Mouse (Mus musculus) mature B cell (primary cell): ENCODE data around the gene Gm45753.
"Not testable (repeated sequence)": the region's sequence is repeated elsewhere in the genome, so short reads cannot be mapped to it uniquely, and the experiment has no call there.

Experiments
- in situ Hi-C: fragments of 300-500 bp; cut with MboI; formaldehyde crosslinking; loops from 2 replicates; pipeline ENCODE4 v1.14.3; 2019

Gm45753 gene

DNA sequence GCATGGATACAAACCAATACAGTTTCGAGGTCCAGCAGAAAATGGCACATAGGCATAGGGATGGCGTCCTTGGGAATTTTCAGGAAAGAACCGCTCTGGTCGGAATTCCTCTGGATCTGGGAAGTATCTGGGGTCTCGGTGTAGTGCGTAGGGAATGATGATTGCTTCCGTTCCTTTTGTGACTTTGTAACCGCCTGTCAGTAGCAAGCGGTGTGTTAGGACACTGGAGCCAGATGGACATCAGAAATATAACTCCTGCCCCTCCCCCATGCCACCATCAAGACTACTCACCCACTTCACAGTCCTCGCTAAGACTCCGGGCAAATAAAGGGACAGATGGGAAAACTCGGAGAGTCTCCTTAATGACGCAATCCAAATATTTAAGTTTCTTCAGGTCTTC lies at the start of gene Gm45753:
Gm45753 (minus strand) TSS at position 101 of the 400 bp plus-strand sequence.
- in situ Hi-C loops: no loop called here

DNA sequence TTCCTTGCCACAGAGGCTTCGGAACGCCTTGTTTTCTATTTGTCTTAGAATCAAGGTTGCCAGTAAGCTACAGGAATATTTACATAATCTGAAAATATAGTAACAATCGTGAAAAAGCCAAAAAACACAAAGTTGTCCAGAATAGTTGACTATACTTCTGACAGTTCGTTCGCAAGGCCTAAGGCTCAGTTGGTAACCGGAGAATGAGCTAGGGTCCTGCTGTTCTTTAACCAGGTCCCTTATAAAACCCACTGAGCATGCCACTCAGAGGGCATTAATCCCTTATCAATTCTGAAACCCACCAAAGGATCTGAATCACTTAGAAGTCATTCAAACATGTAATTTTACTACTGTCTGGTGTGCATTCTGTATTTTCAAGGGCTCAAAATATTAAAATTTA lies 47.5 kb upstream of the Gm45753 start:
- in situ Hi-C loops: no loop called here

DNA sequence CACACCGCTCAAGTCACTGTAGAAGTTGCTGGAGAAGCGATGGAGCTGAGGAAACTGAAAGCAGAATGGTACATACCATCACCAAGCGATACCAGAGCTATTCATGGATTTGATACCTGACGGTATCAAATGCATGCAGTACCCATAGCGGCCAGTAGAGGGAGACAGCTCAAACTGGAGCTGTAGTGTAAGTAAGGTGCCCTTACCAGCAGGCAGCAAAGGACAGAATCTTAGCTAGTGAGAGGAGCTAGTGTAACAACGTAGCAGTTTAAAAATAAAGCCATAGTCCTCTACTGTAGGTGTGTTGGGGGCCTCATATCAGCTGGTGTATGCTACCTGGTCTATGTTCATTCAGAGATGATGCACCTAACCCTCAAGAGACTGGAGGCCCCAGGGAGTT lies 36.8 kb upstream of the Gm45753 start:
- in situ Hi-C loops: no loop called here

DNA sequence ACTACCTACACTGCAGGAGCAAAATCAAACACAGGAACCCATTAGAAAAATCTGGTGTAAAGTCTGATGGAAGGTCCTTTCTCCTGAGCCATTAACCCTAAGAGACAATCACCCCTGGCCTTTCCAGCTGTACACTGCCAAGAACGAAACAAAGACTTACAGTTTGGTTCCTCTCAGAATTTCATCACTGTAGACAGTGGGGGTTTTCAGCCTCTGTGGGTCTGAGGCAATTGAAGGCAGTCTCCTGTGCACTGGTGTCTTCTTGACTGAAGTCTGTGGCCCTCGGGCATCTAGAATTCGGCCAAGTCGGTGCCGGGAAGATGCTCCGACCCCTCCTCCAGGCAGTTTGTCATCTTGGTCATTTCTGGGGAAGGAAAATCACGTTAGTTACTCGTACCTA lies 36.0 kb upstream of the Gm45753 start:
- in situ Hi-C loops: no loop called here

DNA sequence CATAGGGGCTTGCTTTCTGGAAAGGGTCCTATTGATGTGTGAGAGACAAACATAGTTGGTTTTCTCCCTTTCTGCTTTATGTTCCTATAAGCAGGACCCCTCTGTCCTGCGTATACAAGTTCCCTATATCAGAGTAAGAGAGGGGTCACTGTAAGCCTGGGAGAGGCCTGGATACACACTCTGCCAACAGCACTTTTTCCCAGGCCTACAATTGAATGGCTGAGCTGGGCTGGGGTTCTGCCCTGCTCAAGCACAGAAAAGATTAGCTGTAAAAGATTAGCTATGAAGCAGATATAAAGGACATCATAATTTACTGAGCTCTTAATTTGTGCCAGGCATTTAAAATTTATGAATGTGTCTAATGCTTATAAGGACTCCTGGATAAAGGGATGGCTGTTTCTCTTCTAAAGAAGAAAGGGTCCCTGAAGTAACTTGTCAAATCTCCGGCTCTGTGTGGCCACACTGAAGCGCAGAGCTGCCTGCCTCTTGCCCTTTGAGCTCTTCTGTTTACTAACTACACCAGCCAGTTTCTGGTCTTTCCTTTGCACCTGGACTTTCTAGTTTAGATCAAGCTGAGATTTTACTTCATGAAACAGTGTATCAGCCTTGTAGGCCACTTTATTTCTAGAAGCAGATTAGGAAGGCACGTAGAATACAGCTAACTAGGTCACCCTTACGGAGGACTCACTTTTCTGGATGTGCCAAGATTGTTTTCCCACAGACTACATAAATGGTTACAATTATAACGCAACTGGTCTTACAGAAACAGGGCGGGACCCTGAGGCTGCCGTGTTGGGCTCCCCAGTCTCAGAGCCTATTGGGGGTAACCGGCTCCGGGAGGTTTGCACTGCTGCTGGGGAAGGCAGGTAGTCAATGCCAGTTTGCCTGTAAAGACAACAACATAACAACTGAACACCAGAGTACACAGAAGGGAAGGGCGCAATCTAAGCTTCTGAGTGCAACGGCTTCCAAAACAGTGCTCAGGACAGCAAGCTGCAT lies 33.7 kb upstream of the Gm45753 start:
- in situ Hi-C loops: no loop called here

DNA sequence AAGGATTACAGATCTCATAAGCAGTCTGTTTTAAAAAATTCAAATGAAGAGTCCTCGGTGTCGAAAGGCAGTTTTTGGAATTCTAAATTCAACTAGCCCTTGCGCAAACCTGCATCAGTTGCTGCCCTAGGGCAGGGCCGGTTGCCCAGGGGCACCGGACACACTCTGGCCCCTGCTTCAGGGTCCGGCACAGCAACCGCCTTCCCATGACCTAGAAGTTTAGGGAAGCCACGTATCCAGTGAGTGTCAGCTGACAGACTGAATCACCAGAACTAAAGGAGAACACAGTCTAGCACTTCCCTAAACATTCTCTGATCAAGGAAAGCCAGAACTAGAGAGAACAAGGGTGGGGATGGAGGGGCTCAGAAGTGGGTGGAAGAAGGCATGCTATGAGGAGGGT lies 25.2 kb upstream of the Gm45753 start:
- in situ Hi-C loops: no loop called here

DNA sequence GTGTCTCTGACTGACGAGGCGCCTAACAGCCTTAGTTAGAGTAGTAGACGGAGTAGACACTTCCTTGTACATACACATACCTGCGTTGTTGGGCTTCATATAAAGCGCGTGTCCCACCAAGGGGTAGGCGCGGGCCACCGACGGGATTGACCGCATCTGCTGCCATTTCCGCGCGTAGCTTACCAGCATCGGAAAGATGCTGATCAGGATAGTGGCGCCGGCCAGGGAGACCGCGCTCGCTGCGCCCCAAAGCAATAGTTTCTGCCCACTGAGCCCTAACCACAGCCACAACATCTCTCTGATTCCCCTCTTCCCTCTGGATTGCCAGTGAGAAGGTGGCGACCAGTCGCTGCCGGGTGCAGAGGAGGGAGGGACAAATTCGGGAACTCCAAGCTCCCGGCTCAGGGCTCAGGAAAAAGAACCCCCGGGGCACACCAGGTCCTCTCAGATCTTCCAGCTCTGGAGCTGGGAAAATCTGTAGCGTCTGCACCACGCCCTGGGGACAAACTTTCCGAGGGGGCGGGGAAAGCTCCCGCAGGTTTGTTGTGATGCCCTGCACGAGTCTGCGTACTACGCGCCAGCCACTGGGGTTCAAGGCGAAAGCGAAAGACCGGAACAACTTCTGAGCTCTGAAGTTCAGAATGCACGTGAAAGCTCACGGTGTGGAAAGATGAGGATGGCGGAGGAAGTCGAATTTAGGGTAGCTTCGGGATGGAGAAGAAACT lies 24.6 kb upstream of the Gm45753 start, which contains the start of gene Cyp4v3:
Cyp4v3 (minus strand) TSS at position 532 of the 725 bp plus-strand sequence.
- in situ Hi-C loops: no loop called here

DNA sequence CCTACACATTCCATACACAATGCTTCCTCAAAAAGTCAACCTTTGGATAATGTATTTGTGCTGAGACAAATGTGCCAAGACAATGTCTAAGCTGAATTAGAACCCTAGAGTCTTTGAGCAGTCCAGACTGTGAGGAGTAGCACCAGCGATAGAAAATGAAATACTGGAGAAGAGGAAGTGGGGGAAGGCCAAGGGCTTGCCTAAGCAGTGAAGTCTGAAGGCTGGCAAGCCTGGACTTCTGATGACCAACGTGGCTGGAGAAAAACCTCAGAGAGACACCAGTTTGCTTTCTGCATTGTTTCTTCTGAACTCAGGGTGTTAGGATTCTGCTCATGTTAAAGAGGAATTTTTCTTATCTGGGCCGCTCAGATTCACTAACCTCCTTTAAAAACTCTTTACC lies 22.6 kb upstream of the Gm45753 start:
- in situ Hi-C loops: no loop called here

DNA sequence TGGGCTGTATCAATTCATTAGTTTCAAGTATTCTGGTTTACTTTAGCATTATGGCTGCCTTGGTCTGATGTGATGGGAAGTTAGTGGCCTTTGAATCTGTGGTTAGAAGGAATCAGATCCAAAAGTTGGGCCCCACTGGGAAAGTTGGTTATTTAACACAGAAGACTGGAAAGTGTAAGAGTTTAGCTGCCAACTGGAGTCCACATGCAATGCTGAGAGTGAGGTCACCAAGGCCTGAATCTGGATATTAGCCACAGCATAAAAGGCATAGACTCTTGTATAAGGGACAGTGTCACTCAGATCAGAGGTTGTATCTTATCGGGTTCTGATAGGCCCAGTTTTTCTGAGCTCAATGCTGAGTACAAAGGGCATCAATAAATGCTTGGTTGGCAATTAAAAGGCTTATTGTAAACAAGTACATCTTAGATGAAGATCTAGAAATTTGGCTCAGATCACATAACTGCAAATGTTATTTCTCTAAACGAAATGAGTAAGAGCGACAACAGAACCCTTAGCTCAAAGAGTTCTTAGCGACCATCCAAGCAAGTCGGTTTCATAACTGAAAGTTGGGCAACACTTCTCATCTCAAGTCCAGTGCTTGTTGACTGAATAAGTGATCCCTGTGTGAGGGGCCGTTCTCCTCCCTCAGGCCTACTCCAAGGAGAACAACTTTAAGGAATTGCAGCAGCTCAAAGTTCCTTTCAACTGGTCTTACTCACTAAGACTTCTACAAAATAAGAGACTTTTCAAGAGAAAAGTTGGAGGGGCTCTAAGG lies 21.1 kb upstream of the Gm45753 start:
- in situ Hi-C loops: no loop called here

DNA sequence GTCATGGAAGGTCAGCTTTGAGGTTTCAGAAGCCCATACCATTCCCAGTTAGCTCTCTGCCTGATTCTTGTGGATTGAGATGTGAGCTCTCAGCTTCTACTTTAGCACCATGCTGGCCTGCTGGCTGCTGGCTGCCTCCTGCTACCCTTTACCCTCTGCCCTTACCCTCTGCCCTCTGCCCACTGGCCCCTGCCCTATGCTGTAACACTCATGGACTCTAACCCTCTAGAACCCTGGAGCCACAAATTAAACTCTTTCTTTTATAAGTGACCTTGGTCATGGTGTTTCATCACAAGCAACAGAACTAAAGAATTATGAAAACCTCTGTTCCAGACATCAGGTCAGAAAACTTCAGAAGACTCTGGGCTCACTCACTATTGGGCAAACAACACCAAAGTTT lies 18.8 kb upstream of the Gm45753 start:
- in situ Hi-C loops: not testable (repeated sequence)

DNA sequence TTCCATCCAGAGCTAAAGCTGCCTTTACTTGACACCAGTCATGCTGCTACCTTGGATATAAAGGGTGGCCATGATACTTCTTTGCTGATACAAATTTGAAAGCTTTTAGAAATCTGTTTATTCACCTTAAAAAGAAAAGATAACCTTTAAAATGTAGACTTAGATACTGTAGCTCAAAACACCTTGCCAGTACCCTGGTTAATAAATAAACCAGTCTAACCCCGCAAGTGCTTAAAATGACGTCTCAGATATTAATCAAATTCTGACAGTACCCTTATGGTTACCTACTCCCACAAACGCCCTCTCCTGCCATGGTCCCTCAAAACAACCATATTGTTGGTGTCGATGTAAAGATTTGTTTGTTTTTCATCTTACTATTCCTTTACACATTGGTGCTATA lies 15.9 kb upstream of the Gm45753 start:
- in situ Hi-C loops: no loop called here

DNA sequence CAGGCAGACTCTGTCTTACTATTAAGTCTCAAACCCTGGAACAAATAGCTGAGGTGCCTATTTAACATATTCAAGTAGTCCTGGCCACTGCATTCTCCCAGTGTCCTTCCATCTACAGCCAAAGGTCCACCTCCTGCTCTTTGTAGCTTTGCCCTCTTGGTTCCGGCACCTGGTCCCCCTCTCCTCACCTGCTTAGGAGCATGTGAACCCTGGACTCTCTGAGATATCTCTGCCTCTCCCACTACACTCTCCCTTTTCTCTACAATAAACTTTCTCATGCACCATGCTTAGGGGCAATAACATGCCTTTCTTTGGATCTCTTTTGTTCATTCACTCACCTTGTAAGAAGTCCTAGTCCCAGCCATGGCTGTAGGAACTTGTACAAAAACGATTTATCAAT lies 13.1 kb upstream of the Gm45753 start:
- in situ Hi-C loops: no loop called here

DNA sequence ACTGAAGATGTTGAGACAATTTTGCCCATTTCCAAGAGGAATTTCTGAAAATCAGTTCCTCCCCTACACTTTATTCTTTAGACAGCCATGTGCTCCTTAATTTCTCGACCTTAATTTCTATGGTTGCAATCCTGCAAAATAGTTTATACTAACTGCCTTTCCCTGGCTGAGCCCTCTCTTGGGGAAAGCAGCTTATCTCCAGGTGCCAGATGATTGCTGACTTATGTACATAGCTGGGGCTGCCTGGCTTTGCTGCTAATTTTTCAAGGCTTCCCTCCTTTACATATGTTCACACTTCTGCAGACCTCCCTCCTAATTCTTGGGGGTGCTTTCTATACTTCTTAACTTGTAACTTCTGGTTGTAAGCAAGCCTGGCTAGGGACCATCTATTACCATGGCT lies 12.7 kb upstream of the Gm45753 start:
- in situ Hi-C loops: no loop called here

DNA sequence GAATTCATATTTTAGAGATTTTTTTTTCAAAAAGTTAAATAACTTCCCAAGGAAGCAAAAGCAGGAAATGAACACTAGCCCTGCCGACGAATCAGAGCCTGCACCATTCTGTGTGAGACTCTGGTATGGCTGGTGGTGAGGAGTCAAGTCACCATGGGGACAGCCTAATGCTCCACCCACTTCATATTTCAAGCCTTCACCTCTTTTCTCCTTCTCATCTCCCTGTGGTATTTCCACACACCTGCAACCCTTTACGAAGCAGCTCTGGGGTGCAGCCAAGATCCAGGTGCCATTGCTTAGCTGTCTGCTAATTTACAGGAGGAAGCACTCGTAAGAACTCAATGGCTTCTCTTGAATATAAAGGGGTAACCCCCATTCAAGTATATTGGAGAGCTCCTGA lies 2.7 kb upstream of the Gm45753 start:
- in situ Hi-C loops: no loop called here

DNA sequence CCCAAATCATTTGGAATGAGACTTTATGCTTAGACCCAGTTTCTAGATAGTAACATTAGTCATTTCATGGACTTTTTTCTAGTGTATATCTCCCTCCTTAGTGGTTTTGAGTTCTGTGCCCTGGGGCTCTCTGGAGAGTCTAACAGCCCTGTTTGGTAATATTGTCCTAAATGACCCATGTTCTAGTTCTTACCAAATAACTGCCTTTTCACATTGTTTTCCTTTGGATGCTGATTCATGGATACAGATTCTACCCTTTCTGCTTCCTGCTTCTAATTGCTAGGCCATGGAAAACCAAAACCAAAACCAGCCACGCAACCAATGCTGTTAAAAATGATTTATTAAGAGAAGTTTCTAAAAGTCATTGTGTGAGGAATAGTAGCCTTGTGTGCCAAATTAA lies 2.8 kb downstream of the Gm45753 start:
- in situ Hi-C loops: no loop called here

DNA sequence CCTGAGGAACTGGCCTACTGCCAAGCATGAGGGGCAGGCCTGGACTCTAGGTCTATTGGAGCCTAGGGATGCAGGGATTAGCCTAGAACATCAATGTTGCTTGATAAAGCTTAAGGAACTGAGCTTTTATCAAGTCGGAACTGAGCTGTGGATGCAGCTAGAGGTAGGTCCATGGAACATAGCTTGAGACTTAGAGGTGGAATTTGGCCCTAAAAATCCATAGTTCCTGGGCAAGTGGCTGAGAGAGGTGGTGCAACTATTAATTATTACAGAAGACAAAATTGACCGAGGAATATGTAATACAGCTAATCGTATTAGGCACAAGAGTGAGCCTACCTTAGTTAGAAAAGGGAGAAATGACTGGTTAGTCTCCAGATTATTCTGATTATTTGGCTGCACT lies 3.9 kb downstream of the Gm45753 start:
- in situ Hi-C loops: no loop called here

DNA sequence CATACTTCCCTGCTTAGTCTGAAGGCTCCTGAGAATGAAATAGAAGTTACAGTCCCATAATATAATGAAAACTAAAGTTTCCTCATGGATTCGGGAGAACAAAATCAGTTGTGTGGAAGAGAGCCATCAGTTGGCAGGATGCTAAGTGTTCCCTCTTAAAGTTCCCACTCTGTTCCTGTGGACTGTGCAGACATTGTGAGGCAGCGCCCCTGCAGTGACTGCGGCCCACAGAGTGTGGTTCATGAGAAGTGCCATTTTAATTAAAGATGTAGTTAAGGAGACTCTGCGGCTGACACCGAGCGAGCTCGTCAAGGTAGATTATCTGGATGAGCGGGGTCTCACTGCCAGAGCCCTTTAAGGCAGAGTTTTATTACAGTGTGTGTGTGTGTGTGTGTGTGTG lies 5.9 kb downstream of the Gm45753 start:
- in situ Hi-C loops: no loop called here

DNA sequence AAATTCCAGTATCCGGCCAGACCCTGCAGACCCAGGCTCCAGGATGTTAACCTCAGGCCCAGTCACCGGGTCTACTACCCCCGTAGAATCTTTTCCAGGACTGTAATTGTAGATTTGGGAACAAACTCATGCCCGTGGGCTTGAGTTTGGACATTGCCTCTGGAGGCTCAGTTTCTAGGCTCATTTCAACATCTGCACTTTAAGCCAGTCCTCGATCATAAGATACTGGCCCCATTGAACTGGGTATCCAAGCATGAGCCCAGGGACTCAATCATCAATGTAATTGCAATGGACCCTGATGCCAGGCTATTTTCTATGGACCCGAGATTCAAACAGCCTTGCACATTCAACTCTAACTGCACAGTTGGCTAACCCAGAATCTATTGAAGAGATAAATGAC lies 13.0 kb downstream of the Gm45753 start:
- in situ Hi-C loops: no loop called here

DNA sequence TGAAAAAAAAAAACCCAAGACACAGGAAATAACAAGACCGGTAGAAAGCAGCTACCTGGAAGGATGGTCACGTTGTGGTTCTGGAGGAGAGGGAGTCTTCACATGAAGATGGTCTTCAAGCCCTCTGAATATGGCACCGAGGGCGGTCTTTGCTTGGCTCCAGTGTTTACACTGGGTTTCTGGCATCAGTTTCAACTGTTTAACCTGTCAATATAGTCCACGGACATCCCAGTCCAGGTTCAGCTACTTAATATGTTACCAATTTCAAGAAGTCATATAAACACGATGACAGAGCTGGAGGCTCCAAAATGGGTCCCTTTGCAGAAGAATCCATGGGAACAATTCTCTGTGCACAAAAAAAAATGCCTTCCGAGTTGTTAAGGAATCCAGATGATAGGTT lies 13.6 kb downstream of the Gm45753 start, which contains the start of gene Klkb1:
Klkb1 (minus strand) TSS at position 173 of the 400 bp plus-strand sequence.
- in situ Hi-C loops: no loop called here

DNA sequence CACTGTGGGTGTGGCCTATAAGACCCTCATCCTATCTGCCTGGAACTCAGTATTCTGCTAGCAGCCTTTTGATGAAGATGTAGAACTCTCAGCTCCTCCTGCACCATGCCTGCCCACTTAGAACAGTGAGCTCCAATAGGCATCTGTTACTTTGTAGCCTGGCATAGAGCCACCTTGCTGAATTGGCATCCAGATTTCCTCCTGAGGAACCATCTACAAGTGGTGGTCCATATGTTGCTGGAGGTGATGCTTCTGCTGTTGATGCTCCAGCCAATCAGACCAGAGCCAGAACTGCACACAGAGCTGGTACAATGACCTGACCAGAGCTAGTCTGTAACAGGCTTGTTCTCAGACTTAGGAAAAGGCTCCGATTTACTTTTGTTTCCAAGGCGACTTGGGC lies 16.5 kb downstream of the Gm45753 start:
- in situ Hi-C loops: no loop called here

DNA sequence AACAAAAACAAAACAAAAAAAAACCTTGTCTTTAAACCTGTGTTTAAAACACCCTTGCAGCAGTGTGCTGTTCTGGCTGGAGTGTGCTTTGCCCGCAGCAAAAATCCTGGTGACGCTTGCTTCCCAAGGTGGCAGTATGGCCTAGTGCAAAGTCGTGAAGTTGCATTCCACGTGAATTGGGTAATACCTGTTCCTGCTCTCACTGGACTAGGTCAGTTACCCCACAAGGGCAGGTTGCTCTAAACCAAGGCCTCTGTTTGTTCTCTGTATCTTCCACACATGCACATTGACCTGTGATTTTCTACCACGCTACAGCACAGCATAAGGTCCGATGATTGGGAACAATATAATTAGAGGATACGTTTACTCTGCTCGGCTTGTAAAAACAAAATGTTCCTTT lies 26.6 kb downstream of the Gm45753 start:
- in situ Hi-C loops: no loop called here

DNA sequence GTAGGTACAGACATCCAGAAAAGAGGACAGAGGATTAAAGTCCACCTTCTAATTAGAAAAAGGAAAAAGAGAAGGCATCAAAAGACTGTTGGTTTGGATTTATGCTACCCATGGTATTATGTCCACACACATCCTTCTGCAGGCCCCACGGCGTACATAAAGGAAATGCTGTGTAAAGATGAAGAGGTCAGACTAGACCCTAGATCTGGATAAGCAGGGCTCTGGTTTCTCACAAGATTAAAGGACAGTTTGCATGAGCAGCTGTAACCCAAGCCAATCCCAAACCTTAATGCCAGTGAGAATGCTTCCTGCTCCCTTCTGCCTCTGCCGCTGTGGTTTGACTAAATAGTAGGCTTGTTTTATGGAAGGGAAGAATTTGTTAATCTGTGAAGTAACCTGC lies 30.8 kb downstream of the Gm45753 start:
- in situ Hi-C loops: no loop called here
